Mouse (Mus musculus) heart, embryonic 16.5 days (tissue): ENCODE results near the gene Atf7ip. TPM values are rescaled to one million over a fixed set of nuclear protein-coding genes. Genes with fewer than 3 reads are reported as not detected.

Experiments
- ATAC-seq: fragments of 200-750 bp; cut with Nextera tagmentation; replicated peaks from 2 replicates; pipeline ENCODE4 v1.8.0; 2017; ENCODE audit warnings: moderate number of reproducible peaks; ENCODE audit not compliant: insufficient read depth, low FRiP score; ENCODE audit errors: extremely low read depth
- H3K27ac ChIP-seq: fragments of 300-500 bp; sonication (generic); 2 replicates; pipeline ENCODE4 v1.5.1; 2014; ENCODE audit warnings: mild to moderate bottlenecking, low read length, control low read depth, moderate library complexity
- H3K27me3 ChIP-seq: fragments of 300-500 bp; sonication (generic); 2 replicates; pipeline ENCODE4 v1.6.1; 2014; ENCODE audit warnings: low read length, mixed read lengths; ENCODE audit not compliant: control insufficient read depth, insufficient read depth
- H3K36me3 ChIP-seq: fragments of 300-500 bp; sonication (generic); 2 replicates; pipeline ENCODE4 v1.6.1; 2014; ENCODE audit not compliant: control insufficient read depth, insufficient read depth
- H3K4me1 ChIP-seq: fragments of 300-500 bp; sonication (generic); 2 replicates; pipeline ENCODE4 v1.6.1; 2014; ENCODE audit warnings: low read length, mixed read lengths; ENCODE audit not compliant: control insufficient read depth, insufficient read depth
- H3K4me2 ChIP-seq: fragments of 300-500 bp; sonication (generic); 2 replicates; pipeline ENCODE4 v1.6.1; 2014; ENCODE audit warnings: low read depth, mild to moderate bottlenecking, control low read depth, low read length
- H3K4me3 ChIP-seq: fragments of 300-500 bp; sonication (generic); 2 replicates; pipeline ENCODE4 v1.5.1; 2014; ENCODE audit warnings: mild to moderate bottlenecking, control low read depth, low read length
- H3K9ac ChIP-seq: fragments of 300-500 bp; sonication (generic); 2 replicates; pipeline ENCODE4 v1.6.1; 2014; ENCODE audit warnings: low read length, control low read depth
- H3K9me3 ChIP-seq: fragments of 300-500 bp; sonication (generic); replicated peaks from 2 replicates; pipeline ENCODE4 v1.6.1; 2016; ENCODE audit warnings: low read length; ENCODE audit not compliant: control insufficient read depth
- WGBS: fragments of 180-500 bp; shearing (Covaris S2); extraction: QIAGEN DNeasy Blood & Tissue Kit; methylation state at CpG from one replicate; pipeline ENCODE4 v1.1.7; 2014; 5-methylcytosine and 5-hydroxymethylcytosine counted together
- polyA plus RNA-seq: library from polyadenylated mRNA; unstranded; fragments of >200 nt; fragmentation: Nextera tagmentation; extraction: Ambion mirVana; gene quantifications from 2 replicates; pipeline ENCODE4 v1.2.1, GENCODE M21; 2015

Gene Atf7ip
- polyA plus RNA-seq, 1 experiment from 2014 or later: 31.4 TPM

GRCm38 (mm10) chr6:136542105-136542504, 36.1 kb downstream of the Atf7ip start:
- H3K9ac ChIP-seq: no peak overlapping the region; the same call in 1 of the 2 replicates
- ATAC-seq: no peak
- 76% methylated on average over 1 of the region's 1 CpGs for WGBS
- peaks cover 24% of the 10 kb centered on the region for H3K36me3 ChIP-seq
- H3K27ac ChIP-seq: peak overlapping the region; percentile 56
- no peak overlapping the region for H3K4me3 ChIP-seq
- H3K27me3 ChIP-seq: no peaks in the 10 kb centered on the region
- H3K4me1 ChIP-seq: peaks cover 33% of the 10 kb centered on the region
- H3K4me2 ChIP-seq: no peak overlapping the region
- H3K9me3 ChIP-seq: 0 out of 2 replicates have a peak, but pooled peaks cover 2% of the 10 kb centered on the region

DNA sequence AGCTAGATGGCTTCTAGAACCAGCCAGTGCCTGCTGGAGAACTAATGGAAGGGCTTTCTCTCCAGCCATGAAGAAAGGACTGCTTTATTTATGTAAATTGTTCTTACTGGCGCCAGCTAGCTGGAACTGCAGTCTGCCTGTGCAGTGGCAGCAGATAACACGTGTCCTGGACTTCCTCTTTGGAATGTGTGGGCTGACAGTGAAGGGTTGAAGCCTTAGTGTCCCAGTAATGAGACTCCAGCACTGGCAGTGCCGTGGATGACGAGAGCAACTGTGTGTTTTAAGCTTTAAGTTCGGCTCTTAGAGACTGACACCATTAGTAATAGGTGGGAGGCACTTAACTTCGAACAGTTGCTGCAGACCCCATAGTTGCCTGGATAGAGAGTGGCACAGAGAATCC, 37.2 kb downstream of the Atf7ip start:
- peaks cover 36% of the 10 kb centered on the region for H3K4me1 ChIP-seq
- peak overlapping the region; percentile 58 for H3K4me2 ChIP-seq
- peak overlapping the region; percentile 93 for H3K27ac ChIP-seq
- peak overlapping the region; percentile 59 for H3K9ac ChIP-seq
- 0 out of 2 replicates have a peak, but pooled peaks cover 2% of the 10 kb centered on the region for H3K9me3 ChIP-seq
- peak; percentile 89 for ATAC-seq
- H3K36me3 ChIP-seq: peaks cover 16% of the 10 kb centered on the region
- H3K4me3 ChIP-seq: peak overlapping the region; percentile 34
- H3K27me3 ChIP-seq: no peaks in the 10 kb centered on the region
- WGBS: 3% methylated on average over 6 of the region's 6 CpGs

DNA sequence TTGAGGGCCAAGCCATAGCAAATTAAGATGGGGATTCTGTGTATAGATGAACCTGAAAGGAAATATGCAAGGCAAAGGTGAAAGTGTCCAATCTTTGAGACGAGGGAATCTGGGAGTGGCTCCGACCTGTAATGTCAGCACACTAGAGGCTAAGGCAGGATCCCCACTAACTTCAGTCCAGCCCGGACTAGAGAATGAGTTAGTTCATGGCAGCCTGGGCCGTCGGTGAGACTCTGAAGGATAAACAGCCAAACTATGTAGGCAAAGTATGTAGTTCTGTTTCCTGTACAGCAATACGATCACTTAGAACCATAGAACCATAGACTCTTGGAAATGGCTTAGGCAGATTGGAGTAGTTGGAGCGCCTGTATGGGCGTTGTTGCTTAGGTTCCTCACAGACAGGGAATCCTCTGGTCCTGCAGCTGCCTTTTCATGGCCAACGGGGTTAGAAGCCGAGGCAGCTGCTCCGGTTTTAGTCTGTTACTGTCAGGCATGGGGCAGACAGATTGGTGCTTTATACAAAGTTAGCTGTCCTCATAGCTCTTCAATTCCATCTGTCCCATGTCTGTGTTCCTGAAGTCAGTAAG, 39.4 kb downstream of the Atf7ip start:
- Histone ChIP-seq H3K9me3 (no peaks in the 10 kb centered on the region), H3K27me3 (no peaks in the 10 kb centered on the region), H3K9ac (no peak overlapping the region), H3K4me1 (peaks cover 47% of the 10 kb centered on the region), H3K4me2 (no peak overlapping the region), H3K4me3 (no peak overlapping the region), H3K36me3 (0 out of 2 replicates have a peak, but pooled peaks cover 2% of the 10 kb centered on the region), H3K27ac (peak overlapping the region; percentile 42; the same call in 1 of the 2 replicates)
- ATAC-seq: no peak
- WGBS: 76% methylated on average over 11 of the region's 11 CpGs

- ATAC-seq: no peak
- no peaks in the 10 kb centered on the region for H3K9me3 ChIP-seq
- peaks cover 46% of the 10 kb centered on the region for H3K4me1 ChIP-seq
- no peak overlapping the region for H3K9ac ChIP-seq
- 65% methylated on average over 2 of the region's 2 CpGs for WGBS
- H3K27ac ChIP-seq: no peak overlapping the region
- no peak overlapping the region for H3K4me2 ChIP-seq
- H3K27me3 ChIP-seq: no peaks in the 10 kb centered on the region
- no peaks in the 10 kb centered on the region for H3K36me3 ChIP-seq
- no peak overlapping the region for H3K4me3 ChIP-seq
These were observed 40.3 kb downstream of the Atf7ip start for GRCm38 (mm10) chr6:136546286-136546685.

- Histone ChIP-seq H3K4me2 (no peak overlapping the region), H3K27ac (no peak overlapping the region), H3K9ac (no peak overlapping the region), H3K36me3 (no peaks in the 10 kb centered on the region), H3K4me3 (no peak overlapping the region), H3K27me3 (no peaks in the 10 kb centered on the region), H3K9me3 (no peaks in the 10 kb centered on the region), H3K4me1 (peaks cover 42% of the 10 kb centered on the region)
- ATAC-seq: no peak
- WGBS: 52% methylated on average over 7 of the region's 7 CpGs
These were observed 41.0 kb downstream of the Atf7ip start for GRCm38 (mm10) chr6:136546987-136547386.

GRCm38 (mm10) chr6:136548041-136548770, 42.2 kb downstream of the Atf7ip start:
- H3K4me1 ChIP-seq: peaks cover 36% of the 10 kb centered on the region
- no peaks in the 10 kb centered on the region for H3K36me3 ChIP-seq
- no peaks in the 10 kb centered on the region for H3K27me3 ChIP-seq
- peak; percentile 57 for ATAC-seq
- peak overlapping the region; percentile 70 for H3K27ac ChIP-seq
- H3K9ac ChIP-seq: peak overlapping the region; percentile 11; the same call in 1 of the 2 replicates
- 51% methylated on average over 6 of the region's 6 CpGs for WGBS
- no peak overlapping the region for H3K4me3 ChIP-seq
- H3K4me2 ChIP-seq: peak overlapping the region; percentile 20
- H3K9me3 ChIP-seq: no peaks in the 10 kb centered on the region

DNA sequence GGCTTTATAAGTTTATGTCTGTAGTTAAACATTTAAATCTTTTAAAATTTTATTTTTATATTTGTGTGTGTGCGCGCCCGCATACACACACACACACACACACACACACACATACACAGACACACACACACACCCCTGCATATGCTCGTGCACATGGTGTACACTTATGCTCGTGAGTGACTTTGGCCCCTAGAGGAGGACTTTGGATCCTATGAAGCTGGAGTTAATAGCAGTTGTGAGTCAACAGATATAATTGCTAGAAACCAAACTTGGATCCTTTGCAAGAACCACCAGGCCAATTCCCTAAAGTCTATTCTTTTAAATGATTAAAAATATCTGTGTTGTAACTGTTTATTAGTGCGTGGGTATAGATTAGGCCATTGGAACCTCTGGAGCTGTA, 42.8 kb downstream of the Atf7ip start:
- Histone ChIP-seq H3K27ac (peak overlapping the region; percentile 81), H3K4me1 (peaks cover 30% of the 10 kb centered on the region), H3K4me3 (no peak overlapping the region), H3K9ac (no peak overlapping the region), H3K27me3 (no peaks in the 10 kb centered on the region), H3K36me3 (no peaks in the 10 kb centered on the region), H3K4me2 (peak overlapping the region; percentile 31), H3K9me3 (no peaks in the 10 kb centered on the region)
- WGBS: 74% methylated on average over 6 of the region's 6 CpGs
- no peak for ATAC-seq

DNA sequence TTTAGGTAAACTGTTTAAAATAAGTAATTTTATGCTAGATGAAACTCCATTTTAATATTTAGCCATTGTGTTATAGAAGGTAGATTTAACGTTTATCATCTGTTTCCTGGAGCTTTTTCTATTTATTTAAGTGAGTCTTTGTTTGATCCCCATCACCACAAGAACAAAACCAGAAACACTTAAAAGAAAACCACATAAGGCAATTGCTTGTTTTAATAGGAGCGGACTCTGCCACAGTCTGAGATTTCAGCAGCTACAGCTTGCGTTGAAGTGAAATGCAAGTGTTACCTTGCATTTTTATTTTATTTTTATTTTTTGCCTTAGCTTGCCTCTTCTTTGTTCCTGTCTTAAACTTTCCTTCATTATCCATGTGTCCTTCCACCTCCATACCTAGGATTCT, 43.6 kb downstream of the Atf7ip start:
- H3K27ac ChIP-seq: peak overlapping the region; percentile 55
- no peak overlapping the region for H3K4me3 ChIP-seq
- WGBS: 75% methylated on average over 3 of the region's 3 CpGs
- no peak overlapping the region for H3K4me2 ChIP-seq
- no peak for ATAC-seq
- H3K9ac ChIP-seq: no peak overlapping the region
- H3K4me1 ChIP-seq: peaks cover 31% of the 10 kb centered on the region
- no peaks in the 10 kb centered on the region for H3K27me3 ChIP-seq
- no peaks in the 10 kb centered on the region for H3K36me3 ChIP-seq
- no peaks in the 10 kb centered on the region for H3K9me3 ChIP-seq

GRCm38 (mm10) chr6:136550596-136551304, 44.8 kb downstream of the Atf7ip start:
- H3K9ac ChIP-seq: no peak overlapping the region
- 32% methylated on average over 7 of the region's 7 CpGs for WGBS
- no peaks in the 10 kb centered on the region for H3K27me3 ChIP-seq
- H3K36me3 ChIP-seq: no peaks in the 10 kb centered on the region
- H3K4me1 ChIP-seq: peaks cover 29% of the 10 kb centered on the region
- peak overlapping the region; percentile 86 for H3K27ac ChIP-seq
- H3K4me2 ChIP-seq: peak overlapping the region; percentile 50
- peak; percentile 61 for ATAC-seq
- peak overlapping the region; percentile 34 for H3K4me3 ChIP-seq
- no peaks in the 10 kb centered on the region for H3K9me3 ChIP-seq
